ENCODE assay signal across 9 mouse cellular contexts in the genomic region with DNA sequence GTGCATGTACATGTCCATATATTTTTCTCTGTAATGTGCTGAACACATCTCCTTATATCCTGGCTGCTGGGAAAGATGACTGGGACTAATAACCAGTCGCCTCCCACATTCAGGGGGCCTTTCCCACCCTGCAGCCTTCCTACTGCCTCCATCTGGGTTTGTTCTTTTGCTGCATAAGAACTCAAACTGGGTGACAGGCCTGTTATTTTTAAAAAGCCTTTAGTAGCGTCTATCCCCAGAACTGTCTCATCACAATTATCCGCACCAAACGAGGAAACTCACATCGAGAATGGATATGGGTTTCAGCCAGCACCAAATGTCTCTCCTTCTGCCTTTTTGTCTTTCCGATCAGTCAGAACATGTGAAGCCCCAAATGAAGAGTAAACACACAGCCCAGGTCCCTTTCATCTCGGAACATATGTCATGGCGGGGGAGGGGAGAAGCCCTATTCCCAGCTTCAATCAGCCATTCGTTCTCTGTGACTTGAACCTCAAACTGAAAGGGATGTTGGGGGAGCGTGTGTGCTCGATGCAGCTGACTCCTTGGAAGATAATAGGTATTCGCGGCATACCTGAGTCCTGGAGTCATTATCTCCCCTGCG.
DNase-seq lines count a peak whose midpoint lies in the region; ATAC-seq and TF ChIP-seq lines count a peak whose summit lies in the region.
"Had no signal": no experiment of that assay in that cellular context is flagged by ENCODE, and none has a peak within 500 bp of the region (broad histone marks: within the 10 kb centered on the region; RNA-seq: fewer than 3 reads in every experiment).

No protein-coding gene starts in this region.

- H3K4me2 ChIP-seq in lung, embryonic 15.5 days, result peak overlapping the region; percentile 19; the same call in 1 of the 2 replicates
- H3K4me2 ChIP-seq in hindbrain, embryonic 16.5 days (ENCODE audit: low read length), result peak overlapping the region; percentile 21
- H3K4me2 ChIP-seq in stomach, postnatal 0 days (replicated peaks; ENCODE audit: low read depth), result peak overlapping the region; percentile 11; the same call in 1 of the 2 replicates

- H3K9me3 ChIP-seq in lung, embryonic 15.5 days, result no peaks in the 10 kb centered on the region
- no peaks in the 10 kb centered on the region for H3K9me3 ChIP-seq in hindbrain, embryonic 16.5 days (ENCODE audit: control insufficient read depth, low read length)
- no peaks in the 10 kb centered on the region for H3K9me3 ChIP-seq in midbrain, embryonic 10.5 days (replicated peaks)
- no peaks in the 10 kb centered on the region for H3K9me3 ChIP-seq in stomach, postnatal 0 days (ENCODE audit: control insufficient read depth, low read length)
- H3K9me3 ChIP-seq: megakaryocyte, embryonic 14.5 days had no signal

- no peak for TF ChIP-seq EP300 in stomach, postnatal 0 days (optimal IDR thresholded peaks at IDR 0.05)

- TF ChIP-seq CTCF in stomach, postnatal 0 days (IDR thresholded peaks at IDR 0.05; ENCODE audit: low read depth), result no peak

- H3K4me3 ChIP-seq in lung, embryonic 15.5 days, result no peak overlapping the region
- H3K4me3 ChIP-seq in hindbrain, embryonic 16.5 days (ENCODE audit: low read length), result no peak overlapping the region
- no peak overlapping the region for H3K4me3 ChIP-seq in midbrain, embryonic 10.5 days
- H3K4me3 ChIP-seq in stomach, postnatal 0 days (ENCODE audit: low read depth, low read length), result no peak overlapping the region
- H3K4me3 ChIP-seq: megakaryocyte, embryonic 14.5 days had no signal

- no peaks in the 10 kb centered on the region for H3K36me3 ChIP-seq in lung, embryonic 15.5 days
- H3K36me3 ChIP-seq in hindbrain, embryonic 16.5 days (ENCODE audit: control insufficient read depth, insufficient read depth, low read length), result no peaks in the 10 kb centered on the region
- no peaks in the 10 kb centered on the region for H3K36me3 ChIP-seq in midbrain, embryonic 10.5 days
- H3K36me3 ChIP-seq in stomach, postnatal 0 days (ENCODE audit: control insufficient read depth, insufficient read depth, low read length), result no peaks in the 10 kb centered on the region

- H3K27me3 ChIP-seq in lung, embryonic 15.5 days, result no peaks in the 10 kb centered on the region
- H3K27me3 ChIP-seq in hindbrain, embryonic 16.5 days (replicated peaks; ENCODE audit: control insufficient read depth, insufficient read depth, low read length), result no peaks in the 10 kb centered on the region
- no peaks in the 10 kb centered on the region for H3K27me3 ChIP-seq in midbrain, embryonic 10.5 days (ENCODE audit: low read depth, poor library complexity, severe bottlenecking)
- H3K27me3 ChIP-seq in stomach, postnatal 0 days (ENCODE audit: control insufficient read depth, insufficient read depth, low read length), result no peaks in the 10 kb centered on the region
- H3K27me3 ChIP-seq: megakaryocyte, embryonic 14.5 days had no signal

- no peak for DNase-seq in lung, postnatal 4 days
- no peak for DNase-seq in midbrain, embryonic 10.5 days (ENCODE audit: low spot score)
- DNase-seq in stomach, postnatal 0 days (ENCODE audit: low spot score), result no peak
- DNase-seq in spleen, postnatal 4 days (ENCODE audit: low spot score in 2 of 2), result no peak
- DNase-seq in gastrocnemius, postnatal 10 days, result no peak
- no peak for DNase-seq in kidney, adult 8-10 months

- H3K27ac ChIP-seq in lung, embryonic 15.5 days, result no peak overlapping the region
- H3K27ac ChIP-seq in hindbrain, embryonic 16.5 days (ENCODE audit: low read depth, low read length), result peak overlapping the region; percentile 64
- peak overlapping the region; percentile 74 for H3K27ac ChIP-seq in midbrain, embryonic 10.5 days (replicated peaks)
- no peak overlapping the region for H3K27ac ChIP-seq in stomach, postnatal 0 days (replicated peaks)

- no peak for ATAC-seq in lung, embryonic 15.5 days (ENCODE audit: borderline replicate concordance, extremely low read depth, low FRiP score, low TSS enrichment)
- ATAC-seq in hindbrain, embryonic 16.5 days, result peak; percentile 67
- no peak for ATAC-seq in stomach, postnatal 0 days (ENCODE audit: low FRiP score, low TSS enrichment)

- H3K9ac ChIP-seq in lung, embryonic 15.5 days, result no peak overlapping the region
- H3K9ac ChIP-seq in hindbrain, embryonic 16.5 days (ENCODE audit: low read depth, low read length), result peak overlapping the region; percentile 20; the same call in 1 of the 2 replicates
- H3K9ac ChIP-seq in stomach, postnatal 0 days (ENCODE audit: low read length), result no peak overlapping the region

- H3K4me1 ChIP-seq in lung, embryonic 15.5 days, result peaks cover 16% of the 10 kb centered on the region
- peaks cover 11% of the 10 kb centered on the region for H3K4me1 ChIP-seq in hindbrain, embryonic 16.5 days (ENCODE audit: control insufficient read depth, insufficient read depth, low read depth, low read length)
- H3K4me1 ChIP-seq in midbrain, embryonic 10.5 days, result peaks cover 23% of the 10 kb centered on the region
- H3K4me1 ChIP-seq in stomach, postnatal 0 days (replicated peaks; ENCODE audit: control insufficient read depth, insufficient read depth), result no peaks in the 10 kb centered on the region
- H3K4me1 ChIP-seq: megakaryocyte, embryonic 14.5 days had no signal

- WGBS in lung, embryonic 15.5 days, result 24% methylated on average over 14 of the region's 14 CpGs
- WGBS in hindbrain, embryonic 16.5 days, result 19% methylated on average over 14 of the region's 14 CpGs
- 54% methylated on average over 14 of the region's 14 CpGs for WGBS in midbrain, embryonic 10.5 days
- 28% methylated on average over 14 of the region's 14 CpGs for WGBS in stomach, postnatal 0 days

Comparison
In these comparisons a context has a peak if more than half of its experiments do, and no peak if none do; other contexts are left out.
1. H3K27ac ChIP-seq: peak in hindbrain, embryonic 16.5 days (single experiment) and midbrain, embryonic 10.5 days (single experiment); none in lung, embryonic 15.5 days (single experiment) and stomach, postnatal 0 days (single experiment).
2. Peak in every context shown above with its lines, with median percentiles within 50 percentile points of each other: H3K4me2 ChIP-seq.